Mouse (Mus musculus) forebrain, embryonic 10.5 days (tissue): ENCODE data around the gene Cgnl1. TPM values are rescaled to one million over a fixed set of nuclear protein-coding genes. Genes with fewer than 3 reads are reported as not detected.
A peak's percentile ranks its signal among the peaks of the same experiment; 100 is the strongest.

Experiments
- DNase-seq: peaks from one replicate; pipeline ENCODE4 v3.0.0-alpha.2; 2017; ENCODE audit warnings: low spot score; ENCODE audit errors: extremely low spot score
- H3K27ac ChIP-seq: fragments of 300-500 bp; sonication (generic); 2 replicates; pipeline ENCODE4 v1.5.1; 2016; ENCODE audit warnings: mild to moderate bottlenecking
- H3K27me3 ChIP-seq: fragments of 300-500 bp; sonication (generic); 2 replicates; pipeline ENCODE4 v1.6.1; 2016; ENCODE audit warnings: mild to moderate bottlenecking; ENCODE audit not compliant: poor library complexity, severe bottlenecking
- H3K36me3 ChIP-seq: fragments of 300-500 bp; sonication (generic); replicated peaks from 2 replicates; pipeline ENCODE4 v1.6.1; 2016; ENCODE audit warnings: mild to moderate bottlenecking, moderate library complexity
- H3K4me1 ChIP-seq: fragments of 300-500 bp; sonication (generic); 2 replicates; pipeline ENCODE4 v1.6.1; 2016
- H3K4me3 ChIP-seq: fragments of 300-500 bp; sonication (generic); 2 replicates; pipeline ENCODE4 v1.5.1; 2016; ENCODE audit warnings: mild to moderate bottlenecking, moderate library complexity
- H3K9me3 ChIP-seq: fragments of 300-500 bp; sonication (generic); 2 replicates; pipeline ENCODE4 v1.6.1; 2016; ENCODE audit warnings: mild to moderate bottlenecking, moderate library complexity
- WGBS: fragments of 180-500 bp; shearing (Covaris S2); methylation state at CpG from one replicate; pipeline ENCODE4 v1.1.7; 2016; 5-methylcytosine and 5-hydroxymethylcytosine counted together
- polyA plus RNA-seq: library from polyadenylated mRNA; unstranded; fragments of >200 nt; fragmentation: Nextera tagmentation; extraction: Ambion mirVana; gene quantifications from 2 replicates; pipeline ENCODE4 v1.2.1, GENCODE M21; 2016

The Cgnl1 gene
- polyA plus RNA-seq, 1 experiment from 2014 or later, result 7.3 TPM

GRCm38 (mm10) chr9:71606296-71607057 lies 164.9 kb downstream of the Cgnl1 start:
- peaks cover 12% of the 10 kb centered on the region for H3K4me1 ChIP-seq
- H3K9me3 ChIP-seq, result no peaks in the 10 kb centered on the region
- H3K27me3 ChIP-seq, result no peaks in the 10 kb centered on the region
- no peaks in the 10 kb centered on the region for H3K36me3 ChIP-seq
- 85% methylated on average over 13 of the region's 13 CpGs for WGBS
- H3K27ac ChIP-seq, result 0 out of 2 replicates have a peak overlapping the region, but pooled peaks have one; percentile 30
- H3K4me3 ChIP-seq, result no peak overlapping the region
- DNase-seq, result no peak

GRCm38 (mm10) chr9:71604914-71605635 lies 166.3 kb downstream of the Cgnl1 start:
- H3K4me1 ChIP-seq, result peaks cover 12% of the 10 kb centered on the region
- no peaks in the 10 kb centered on the region for H3K27me3 ChIP-seq
- DNase-seq, result no peak
- 52% methylated on average over 6 of the region's 6 CpGs for WGBS
- no peaks in the 10 kb centered on the region for H3K9me3 ChIP-seq
- H3K36me3 ChIP-seq, result no peaks in the 10 kb centered on the region
- no peak overlapping the region for H3K4me3 ChIP-seq
- H3K27ac ChIP-seq, result 0 out of 2 replicates have a peak overlapping the region, but pooled peaks have one; percentile 6

- Histone ChIP-seq H3K9me3 (no peaks in the 10 kb centered on the region), H3K36me3 (no peaks in the 10 kb centered on the region), H3K4me3 (no peak overlapping the region), H3K4me1 (peaks cover 5% of the 10 kb centered on the region), H3K27ac (no peak overlapping the region), H3K27me3 (no peaks in the 10 kb centered on the region)
- 88% methylated on average over 7 of the region's 7 CpGs for WGBS
- DNase-seq, result no peak
These were observed 171.5 kb downstream of the Cgnl1 start for GRCm38 (mm10) chr9:71599861-71600260.

- H3K27me3 ChIP-seq, result peaks cover 11% of the 10 kb centered on the region
- H3K9me3 ChIP-seq, result no peaks in the 10 kb centered on the region
- H3K4me3 ChIP-seq, result no peak overlapping the region
- H3K4me1 ChIP-seq, result peaks cover 15% of the 10 kb centered on the region
- 75% methylated on average over 6 of the region's 6 CpGs for WGBS
- H3K27ac ChIP-seq, result no peak overlapping the region
- H3K36me3 ChIP-seq, result no peaks in the 10 kb centered on the region
- no peak for DNase-seq
These were observed 174.5 kb downstream of the Cgnl1 start for GRCm38 (mm10) chr9:71596888-71597287.

- H3K27me3 ChIP-seq, result peaks cover 28% of the 10 kb centered on the region
- no peaks in the 10 kb centered on the region for H3K36me3 ChIP-seq
- peak overlapping the region; percentile 74; the same call in 1 of the 2 replicates for H3K27ac ChIP-seq
- peak overlapping the region; percentile 65 for H3K4me3 ChIP-seq
- no peak for DNase-seq
- WGBS, result 44% methylated on average over 6 of the region's 6 CpGs
- H3K9me3 ChIP-seq, result no peaks in the 10 kb centered on the region
- H3K4me1 ChIP-seq, result peaks cover 20% of the 10 kb centered on the region
These were observed 178.7 kb downstream of the Cgnl1 start for GRCm38 (mm10) chr9:71592577-71593285.

- peak; percentile 67 for DNase-seq
- H3K27me3 ChIP-seq, result peaks cover 28% of the 10 kb centered on the region
- peak within 1 kb of the TSS; percentile 65 for H3K4me3 ChIP-seq
- no peaks in the 10 kb centered on the region for H3K9me3 ChIP-seq
- no peaks in the 10 kb centered on the region for H3K36me3 ChIP-seq
- H3K4me1 ChIP-seq, result peaks cover 20% of the 10 kb centered on the region
- WGBS, result 2% methylated on average over 29 of the region's 29 CpGs
- H3K27ac ChIP-seq, result peak within 1 kb of the TSS; percentile 74
These were observed 179.4 kb downstream of the Cgnl1 start, which contains the start of gene Myzap for GRCm38 (mm10) chr9:71591938-71592548. Gene Myzap, minus strand, starts transcription at chr9:71592360.

- Histone ChIP-seq H3K36me3 (no peaks in the 10 kb centered on the region), H3K27ac (no peak overlapping the region), H3K9me3 (no peaks in the 10 kb centered on the region), H3K27me3 (peaks cover 28% of the 10 kb centered on the region), H3K4me1 (peaks cover 16% of the 10 kb centered on the region), H3K4me3 (peak overlapping the region; percentile 65; the same call in 1 of the 2 replicates)
- 80% methylated on average over 5 of the region's 5 CpGs for WGBS
- DNase-seq, result no peak
These were observed 180.3 kb downstream of the Cgnl1 start for GRCm38 (mm10) chr9:71591106-71591505.

- 71% methylated on average over 7 of the region's 7 CpGs for WGBS
- Histone ChIP-seq H3K36me3 (no peaks in the 10 kb centered on the region), H3K27me3 (peaks cover 28% of the 10 kb centered on the region), H3K4me3 (no peak overlapping the region), H3K9me3 (peaks cover 7% of the 10 kb centered on the region; the same call in 1 of the 2 replicates), H3K27ac (no peak overlapping the region), H3K4me1 (peaks cover 16% of the 10 kb centered on the region)
- no peak for DNase-seq
These were observed 181.6 kb downstream of the Cgnl1 start for GRCm38 (mm10) chr9:71589771-71590170.

GRCm38 (mm10) chr9:71588930-71589592 lies 182.3 kb downstream of the Cgnl1 start:
- peaks cover 16% of the 10 kb centered on the region for H3K4me1 ChIP-seq
- peaks cover 7% of the 10 kb centered on the region; the same call in 1 of the 2 replicates for H3K9me3 ChIP-seq
- no peak for DNase-seq
- WGBS, result 76% methylated on average over 2 of the region's 2 CpGs
- H3K4me3 ChIP-seq, result no peak overlapping the region
- peaks cover 28% of the 10 kb centered on the region for H3K27me3 ChIP-seq
- no peak overlapping the region for H3K27ac ChIP-seq
- no peaks in the 10 kb centered on the region for H3K36me3 ChIP-seq

GRCm38 (mm10) chr9:71586408-71586807 lies 185.0 kb downstream of the Cgnl1 start:
- Histone ChIP-seq H3K9me3 (peaks cover 7% of the 10 kb centered on the region; the same call in 1 of the 2 replicates), H3K27me3 (peaks cover 12% of the 10 kb centered on the region), H3K4me1 (peaks cover 8% of the 10 kb centered on the region), H3K4me3 (no peak overlapping the region), H3K27ac (no peak overlapping the region), H3K36me3 (no peaks in the 10 kb centered on the region)
- DNase-seq, result no peak
- 61% methylated on average over 3 of the region's 3 CpGs for WGBS

- Histone ChIP-seq H3K27ac (no peak overlapping the region), H3K9me3 (peaks cover 7% of the 10 kb centered on the region; the same call in 1 of the 2 replicates), H3K36me3 (no peaks in the 10 kb centered on the region), H3K27me3 (no peaks in the 10 kb centered on the region), H3K4me1 (peaks cover 8% of the 10 kb centered on the region), H3K4me3 (no peak overlapping the region)
- no peak for DNase-seq
- WGBS, result 64% methylated on average over 1 of the region's 1 CpGs
These were observed 188.6 kb downstream of the Cgnl1 start for GRCm38 (mm10) chr9:71582771-71583170.
